Mouse (Mus musculus) midbrain, embryonic 13.5 days (tissue): ENCODE data around the gene Esrrb. TPM values are rescaled to one million over a fixed set of nuclear protein-coding genes. Genes with fewer than 3 reads are reported as not detected.

ENCODE experiments used
- ATAC-seq: fragments of 200-750 bp; cut with Nextera tagmentation; 2 replicates; pipeline ENCODE4 v1.8.0; 2017; ENCODE audit warnings: mild to moderate bottlenecking, moderate TSS enrichment, moderate library complexity
- H3K27ac ChIP-seq: fragments of 300-500 bp; sonication (generic); 2 replicates; pipeline ENCODE4 v1.5.1; 2015; ENCODE audit warnings: inconsistent platforms, mild to moderate bottlenecking, moderate library complexity
- H3K27me3 ChIP-seq: fragments of 300-500 bp; sonication (generic); 2 replicates; pipeline ENCODE4 v1.6.1; 2015; ENCODE audit warnings: mild to moderate bottlenecking, inconsistent platforms
- H3K36me3 ChIP-seq: fragments of 300-500 bp; sonication (generic); 2 replicates; pipeline ENCODE4 v1.6.1; 2015; ENCODE audit warnings: mild to moderate bottlenecking, inconsistent platforms
- H3K4me1 ChIP-seq: fragments of 300-500 bp; sonication (generic); replicated peaks from 2 replicates; pipeline ENCODE4 v1.6.1; 2015; ENCODE audit warnings: inconsistent platforms
- H3K4me2 ChIP-seq: fragments of 300-500 bp; sonication (generic); replicated peaks from 2 replicates; pipeline ENCODE4 v1.6.1; 2015; ENCODE audit warnings: moderate library complexity, mild to moderate bottlenecking, inconsistent platforms
- H3K4me3 ChIP-seq: fragments of 300-500 bp; sonication (generic); replicated peaks from 2 replicates; pipeline ENCODE4 v1.5.1; 2015; ENCODE audit warnings: mild to moderate bottlenecking, inconsistent platforms
- H3K9ac ChIP-seq: fragments of 300-500 bp; sonication (generic); replicated peaks from 2 replicates; pipeline ENCODE4 v1.6.1; 2015; ENCODE audit warnings: mild to moderate bottlenecking, inconsistent platforms
- H3K9me3 ChIP-seq: fragments of 300-500 bp; sonication (generic); 2 replicates; pipeline ENCODE4 v1.6.1; 2016; ENCODE audit warnings: mild to moderate bottlenecking, inconsistent platforms
- WGBS: fragments of 180-500 bp; shearing (Covaris S2); methylation state at CpG from one replicate; pipeline ENCODE4 v1.1.7; 2015; 5-methylcytosine and 5-hydroxymethylcytosine counted together
- polyA plus RNA-seq: library from polyadenylated mRNA; unstranded; fragments of >200 nt; fragmentation: Nextera tagmentation; extraction: Ambion mirVana; gene quantifications from 2 replicates; pipeline ENCODE4 v1.2.1, GENCODE M21; 2015

The Esrrb gene
- polyA plus RNA-seq, 1 experiment from 2014 or later = 6.5 TPM

- no peak overlapping the region for H3K27ac ChIP-seq
- H3K4me3 ChIP-seq = no peak overlapping the region
- peaks cover 1% of the 10 kb centered on the region; the same call in 1 of the 2 replicates for H3K4me1 ChIP-seq
- no peaks in the 10 kb centered on the region for H3K36me3 ChIP-seq
- H3K27me3 ChIP-seq = no peaks in the 10 kb centered on the region
- no peaks in the 10 kb centered on the region for H3K9me3 ChIP-seq
- H3K4me2 ChIP-seq = no peak overlapping the region
- no peak for ATAC-seq
- no peak overlapping the region for H3K9ac ChIP-seq
- 85% methylated on average over 4 of the region's 4 CpGs for WGBS
Measured at GRCm38 (mm10) chr12:86503921-86504320, 143.0 kb downstream of the Esrrb start.

DNA sequence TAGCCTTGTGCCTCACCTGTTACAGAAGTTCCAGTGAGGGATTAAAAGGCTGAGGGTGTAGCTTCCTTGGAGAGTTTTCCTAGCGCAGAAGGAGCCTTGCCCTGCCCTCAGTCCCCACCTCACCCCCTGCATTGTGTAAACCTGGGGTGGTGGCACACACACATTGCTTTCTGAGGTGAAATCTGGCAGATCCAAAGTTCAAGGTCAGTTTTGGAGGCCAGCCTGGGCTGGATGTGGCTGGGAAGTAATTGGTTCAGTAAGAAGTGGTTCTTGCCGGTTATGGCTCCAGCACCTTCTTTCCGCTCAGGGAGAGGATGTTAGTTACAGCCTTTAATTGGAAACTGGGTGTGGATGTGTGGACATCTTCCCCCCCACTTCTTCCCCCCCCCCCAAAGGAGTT, 143.4 kb downstream of the Esrrb start:
- Histone ChIP-seq H3K4me1 (peaks cover 2% of the 10 kb centered on the region), H3K9me3 (no peaks in the 10 kb centered on the region), H3K9ac (no peak overlapping the region), H3K36me3 (no peaks in the 10 kb centered on the region), H3K27me3 (no peaks in the 10 kb centered on the region), H3K27ac (no peak overlapping the region), H3K4me3 (no peak overlapping the region), H3K4me2 (no peak overlapping the region)
- 89% methylated on average over 3 of the region's 3 CpGs for WGBS
- ATAC-seq = no peak

- 86% methylated on average over 10 of the region's 10 CpGs for WGBS
- Histone ChIP-seq H3K4me3 (no peak overlapping the region), H3K9me3 (no peaks in the 10 kb centered on the region), H3K9ac (no peak overlapping the region), H3K36me3 (no peaks in the 10 kb centered on the region), H3K4me2 (no peak overlapping the region), H3K27ac (no peak overlapping the region), H3K27me3 (no peaks in the 10 kb centered on the region), H3K4me1 (peaks cover 9% of the 10 kb centered on the region)
- ATAC-seq = no peak
Measured at GRCm38 (mm10) chr12:86507741-86508140, 146.8 kb downstream of the Esrrb start.

GRCm38 (mm10) chr12:86508313-86508988, 147.5 kb downstream of the Esrrb start:
- H3K9me3 ChIP-seq = no peaks in the 10 kb centered on the region
- WGBS = 77% methylated on average over 6 of the region's 6 CpGs
- no peak overlapping the region for H3K4me3 ChIP-seq
- H3K27ac ChIP-seq = no peak overlapping the region
- ATAC-seq = no peak
- no peaks in the 10 kb centered on the region for H3K27me3 ChIP-seq
- H3K4me2 ChIP-seq = no peak overlapping the region
- H3K9ac ChIP-seq = no peak overlapping the region
- H3K4me1 ChIP-seq = peaks cover 9% of the 10 kb centered on the region
- no peaks in the 10 kb centered on the region for H3K36me3 ChIP-seq

DNA sequence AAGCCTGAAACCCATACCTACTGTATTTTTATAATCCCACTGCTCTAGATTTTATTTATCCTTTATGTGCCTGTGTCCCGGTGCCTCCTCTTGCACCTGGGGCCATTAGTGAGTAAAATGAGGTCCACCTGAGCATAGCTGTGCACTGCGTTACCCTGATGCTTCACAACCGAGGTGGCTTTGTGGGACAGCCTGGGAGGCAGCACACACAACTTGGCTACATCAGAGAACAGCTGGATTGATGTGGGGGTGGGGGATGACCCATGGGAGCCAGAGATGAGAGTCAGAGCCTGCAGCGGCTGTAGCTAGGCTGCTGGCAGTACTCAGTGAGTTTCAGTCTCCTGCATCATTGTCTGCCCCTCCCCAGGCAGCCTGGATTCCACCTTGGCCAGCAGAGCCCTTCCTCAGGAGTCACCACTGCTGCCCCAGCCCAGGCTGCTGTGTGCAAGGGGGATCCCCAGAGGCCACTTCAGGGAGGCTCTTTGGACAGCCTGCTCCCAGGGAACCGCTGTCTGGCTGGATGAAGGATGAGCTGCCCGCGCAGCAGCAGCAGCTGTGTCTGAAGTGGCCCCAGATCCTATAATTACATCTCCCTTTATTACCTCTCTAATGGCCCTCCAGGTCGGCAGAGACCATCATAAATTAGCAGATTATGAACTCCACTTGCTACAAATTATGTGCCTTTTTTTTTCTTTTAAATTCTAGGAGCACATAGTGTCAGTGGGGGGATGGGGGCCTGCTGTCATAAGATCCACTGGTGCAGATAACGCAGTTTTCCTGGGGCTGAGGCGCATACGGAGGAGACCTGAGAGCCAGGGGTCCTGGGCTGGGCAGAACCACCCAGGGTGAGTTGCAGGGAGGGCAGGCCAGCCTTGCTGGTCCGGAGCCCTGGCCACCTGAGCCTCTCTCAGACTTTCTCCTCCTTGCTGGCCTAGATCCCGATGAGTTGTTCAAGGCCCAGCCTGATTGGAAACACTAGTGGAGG, 148.7 kb downstream of the Esrrb start:
- no peaks in the 10 kb centered on the region for H3K9me3 ChIP-seq
- H3K27me3 ChIP-seq = no peaks in the 10 kb centered on the region
- no peaks in the 10 kb centered on the region for H3K36me3 ChIP-seq
- no peak overlapping the region for H3K4me2 ChIP-seq
- peak; percentile 60; the same call in 1 of the 2 replicates for ATAC-seq
- 43% methylated on average over 13 of the region's 13 CpGs for WGBS
- H3K27ac ChIP-seq = no peak overlapping the region
- no peak overlapping the region for H3K9ac ChIP-seq
- no peak overlapping the region for H3K4me3 ChIP-seq
- peaks cover 9% of the 10 kb centered on the region for H3K4me1 ChIP-seq

DNA sequence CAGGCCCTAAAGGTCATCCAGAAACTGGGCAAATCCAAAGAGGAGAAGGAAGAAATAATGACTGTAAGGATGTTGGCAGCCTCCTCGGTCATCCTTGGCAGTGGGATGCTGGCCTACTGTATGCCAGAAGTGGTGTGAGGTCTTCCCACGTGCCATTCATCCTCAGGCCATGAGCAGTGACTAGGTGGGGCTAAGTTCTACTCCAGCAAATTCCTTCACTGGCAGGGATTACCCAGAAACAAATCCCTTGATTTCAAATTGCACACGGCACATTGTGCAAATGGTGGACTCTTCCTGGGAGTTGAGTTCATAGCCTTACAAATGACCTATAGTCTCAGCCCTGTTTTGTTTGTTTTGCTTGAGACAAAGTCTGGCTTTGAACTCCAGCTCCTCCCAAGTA, 151.4 kb downstream of the Esrrb start:
- 84% methylated on average over 3 of the region's 3 CpGs for WGBS
- H3K9me3 ChIP-seq = no peaks in the 10 kb centered on the region; the same call in 1 of the 2 replicates
- no peak overlapping the region for H3K4me2 ChIP-seq
- no peaks in the 10 kb centered on the region for H3K27me3 ChIP-seq
- no peaks in the 10 kb centered on the region for H3K36me3 ChIP-seq
- H3K27ac ChIP-seq = no peak overlapping the region
- H3K4me1 ChIP-seq = peaks cover 9% of the 10 kb centered on the region
- H3K9ac ChIP-seq = no peak overlapping the region
- ATAC-seq = no peak
- H3K4me3 ChIP-seq = no peak overlapping the region

DNA sequence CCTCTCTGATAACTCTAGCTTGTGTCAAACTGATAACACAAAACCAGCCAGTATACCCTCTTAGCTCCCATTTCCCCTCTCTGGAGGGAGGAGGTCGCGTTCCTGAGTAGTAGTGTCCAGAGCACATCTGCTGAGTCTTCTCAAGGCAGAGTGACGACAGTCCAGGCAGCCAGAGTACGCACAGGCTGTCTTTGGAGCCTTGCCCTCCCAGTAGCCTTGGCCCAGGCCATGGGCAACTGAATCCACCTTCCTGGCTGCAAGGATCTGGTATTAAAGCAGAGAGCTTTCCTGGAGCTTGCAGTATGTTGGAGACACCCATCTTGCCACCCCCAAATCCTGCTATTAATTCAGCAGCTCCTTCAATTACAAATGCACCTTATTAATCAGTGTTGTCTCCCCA, 152.7 kb downstream of the Esrrb start:
- Histone ChIP-seq H3K27me3 (peaks cover 1% of the 10 kb centered on the region; the same call in 1 of the 2 replicates), H3K4me1 (peaks cover 11% of the 10 kb centered on the region), H3K9me3 (no peaks in the 10 kb centered on the region; the same call in 1 of the 2 replicates), H3K9ac (no peak overlapping the region), H3K27ac (no peak overlapping the region), H3K4me2 (no peak overlapping the region), H3K4me3 (no peak overlapping the region), H3K36me3 (no peaks in the 10 kb centered on the region)
- ATAC-seq = no peak
- WGBS = 89% methylated on average over 4 of the region's 4 CpGs

DNA sequence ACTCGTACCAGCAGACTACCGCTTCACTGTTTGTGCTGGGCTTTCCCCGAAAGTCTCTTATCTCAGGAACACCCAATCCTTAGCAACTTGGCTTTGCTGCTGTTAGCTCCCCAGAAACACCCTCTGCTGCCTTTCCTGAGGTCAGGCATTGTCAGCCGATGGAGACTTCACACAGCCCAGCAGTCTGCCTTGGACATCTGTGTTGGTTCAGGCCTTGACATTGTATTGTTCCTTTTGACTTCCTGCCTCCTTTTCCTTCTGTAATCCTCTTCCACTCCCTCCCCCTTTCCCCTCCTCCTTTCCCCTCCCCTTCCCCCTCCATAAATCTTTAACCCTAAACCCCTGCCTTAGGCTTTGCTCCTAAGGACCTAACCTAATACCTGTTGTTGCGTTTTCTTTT, 155.7 kb downstream of the Esrrb start:
- Histone ChIP-seq H3K4me2 (no peak overlapping the region), H3K4me1 (peaks cover 6% of the 10 kb centered on the region; the same call in 1 of the 2 replicates), H3K9me3 (no peaks in the 10 kb centered on the region; the same call in 1 of the 2 replicates), H3K9ac (no peak overlapping the region), H3K36me3 (no peaks in the 10 kb centered on the region), H3K4me3 (no peak overlapping the region), H3K27me3 (peaks cover 8% of the 10 kb centered on the region; the same call in 1 of the 2 replicates), H3K27ac (no peak overlapping the region)
- no peak for ATAC-seq
- 63% methylated on average over 5 of the region's 5 CpGs for WGBS

DNA sequence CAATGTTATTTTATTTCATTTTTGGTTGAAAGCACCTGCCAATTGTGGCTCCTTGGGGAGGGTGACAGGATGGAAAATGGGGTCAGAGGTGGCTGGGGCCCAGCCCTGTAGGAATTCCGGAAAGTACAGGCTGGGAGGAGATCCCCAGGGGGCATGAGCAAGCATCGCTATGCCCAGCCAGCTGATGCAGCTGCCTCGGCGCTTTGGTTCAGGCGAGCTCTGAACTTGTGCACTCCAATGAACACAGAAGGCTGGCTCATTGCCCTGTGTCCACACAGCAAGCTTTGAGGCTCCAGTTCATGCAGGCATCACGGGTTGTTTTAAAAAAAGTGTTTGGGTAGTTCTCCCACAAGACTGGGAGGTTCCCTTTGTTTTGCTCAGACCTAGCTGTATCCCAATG, 156.8 kb downstream of the Esrrb start:
- peaks cover 8% of the 10 kb centered on the region; the same call in 1 of the 2 replicates for H3K27me3 ChIP-seq
- H3K4me2 ChIP-seq = no peak overlapping the region
- no peaks in the 10 kb centered on the region; the same call in 1 of the 2 replicates for H3K9me3 ChIP-seq
- 50% methylated on average over 6 of the region's 6 CpGs for WGBS
- H3K4me1 ChIP-seq = peaks cover 6% of the 10 kb centered on the region; the same call in 1 of the 2 replicates
- ATAC-seq = no peak
- no peak overlapping the region for H3K4me3 ChIP-seq
- H3K36me3 ChIP-seq = no peaks in the 10 kb centered on the region
- H3K27ac ChIP-seq = no peak overlapping the region
- no peak overlapping the region for H3K9ac ChIP-seq

- 37% methylated on average over 18 of the region's 18 CpGs for WGBS
- H3K4me3 ChIP-seq = no peak overlapping the region
- no peaks in the 10 kb centered on the region; the same call in 1 of the 2 replicates for H3K9me3 ChIP-seq
- H3K4me1 ChIP-seq = peaks cover 6% of the 10 kb centered on the region; the same call in 1 of the 2 replicates
- H3K27me3 ChIP-seq = peaks cover 8% of the 10 kb centered on the region; the same call in 1 of the 2 replicates
- no peaks in the 10 kb centered on the region for H3K36me3 ChIP-seq
- H3K27ac ChIP-seq = no peak overlapping the region
- H3K9ac ChIP-seq = no peak overlapping the region
- H3K4me2 ChIP-seq = 0 out of 2 replicates have a peak overlapping the region, but pooled peaks have one; percentile 3
- no peak for ATAC-seq
Measured at GRCm38 (mm10) chr12:86518746-86519145, 157.8 kb downstream of the Esrrb start.

- 67% methylated on average over 2 of the region's 2 CpGs for WGBS
- Histone ChIP-seq H3K9ac (no peak overlapping the region), H3K27me3 (no peaks in the 10 kb centered on the region), H3K36me3 (no peaks in the 10 kb centered on the region), H3K9me3 (no peaks in the 10 kb centered on the region), H3K4me1 (peaks cover 8% of the 10 kb centered on the region; the same call in 1 of the 2 replicates), H3K27ac (no peak overlapping the region), H3K4me3 (no peak overlapping the region), H3K4me2 (no peak overlapping the region)
- no peak for ATAC-seq
Measured at GRCm38 (mm10) chr12:86534283-86534682, 173.4 kb downstream of the Esrrb start.

DNA sequence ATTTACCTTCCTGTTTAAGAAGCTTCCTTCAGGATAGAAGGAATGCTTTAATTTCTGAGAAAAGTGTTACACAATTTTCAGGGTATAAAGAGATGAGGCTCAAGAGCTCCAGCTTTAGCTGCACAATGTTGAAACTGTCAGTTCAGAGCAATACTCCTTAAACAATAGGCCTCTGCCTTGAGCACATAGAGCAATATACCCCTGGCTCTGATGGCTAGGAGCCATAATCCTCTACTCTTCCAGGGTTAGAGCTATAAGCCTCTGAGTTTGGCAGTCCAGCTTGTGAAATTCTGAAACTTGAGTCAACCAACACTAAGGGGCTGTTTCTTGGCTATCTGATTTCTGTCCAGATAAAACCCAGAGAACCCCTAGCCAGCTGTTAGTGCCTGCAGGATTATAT, 176.9 kb downstream of the Esrrb start:
- Histone ChIP-seq H3K36me3 (no peaks in the 10 kb centered on the region), H3K27ac (no peak overlapping the region), H3K9ac (no peak overlapping the region), H3K27me3 (no peaks in the 10 kb centered on the region), H3K4me2 (no peak overlapping the region), H3K4me1 (peaks cover 8% of the 10 kb centered on the region; the same call in 1 of the 2 replicates), H3K9me3 (no peaks in the 10 kb centered on the region), H3K4me3 (no peak overlapping the region)
- ATAC-seq = no peak
